Mouse (Mus musculus): Measurements from ENCODE around the gene Akain1. TPM values are rescaled to one million over a fixed set of nuclear protein-coding genes. Genes with fewer than 3 reads are reported as not detected.

Akain1 gene
- polyA plus RNA-seq, 1 experiment from 2014 or later = not detected

DNA sequence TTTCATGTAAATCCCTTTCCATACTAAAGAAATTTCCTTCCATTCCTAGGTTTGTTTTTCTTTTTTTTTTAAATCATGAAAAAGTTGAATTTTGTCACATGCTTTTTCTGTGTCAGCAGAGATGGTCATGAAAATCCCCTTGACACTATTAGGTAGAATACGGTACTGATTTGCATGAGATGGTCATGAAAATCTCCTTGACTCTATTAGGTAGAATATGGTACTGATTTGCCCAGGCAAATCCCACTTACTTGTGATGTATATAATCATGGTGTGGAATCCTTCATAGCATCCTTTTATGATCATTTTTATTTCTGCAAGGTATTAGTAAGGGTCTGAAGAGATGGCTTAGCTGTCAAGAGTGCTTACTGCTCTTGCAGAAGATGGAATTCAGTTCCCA is 17.5 kb upstream of the Akain1 start:
- H3K36me3 ChIP-seq (ENCODE audit: control insufficient read depth, insufficient read depth, low read length) = no peaks in the 10 kb centered on the region
- no peaks in the 10 kb centered on the region for H3K4me1 ChIP-seq (ENCODE audit: control insufficient read depth, insufficient read depth, low read length)
- no peak for ATAC-seq (ENCODE audit: insufficient number of reproducible peaks, insufficient read depth, low FRiP score, low read depth)
- WGBS = 0% methylated on average over 1 of the region's 1 CpGs
- no peak overlapping the region for H3K9ac ChIP-seq (replicated peaks; ENCODE audit: low read depth, low read length)
- H3K27ac ChIP-seq (ENCODE audit: low read length) = no peak overlapping the region
- H3K9me3 ChIP-seq (ENCODE audit: control insufficient read depth, low read depth, low read length) = no peaks in the 10 kb centered on the region
- H3K4me3 ChIP-seq (ENCODE audit: low read depth, low read length) = no peak overlapping the region
- no peaks in the 10 kb centered on the region for H3K27me3 ChIP-seq (ENCODE audit: control insufficient read depth, insufficient read depth, low read length)
- no peak overlapping the region for H3K4me2 ChIP-seq (replicated peaks; ENCODE audit: low read depth, low read length)

- no peak for ATAC-seq (ENCODE audit: insufficient number of reproducible peaks, insufficient read depth, low FRiP score, low read depth)
- 57% methylated on average over 5 of the region's 5 CpGs for WGBS
Measured at GRCm38 (mm10) chr17:69437836-69438235, 1.3 kb upstream of the Akain1 start.

GRCm38 (mm10) chr17:69438486-69438885 is 640 bp upstream of the Akain1 start:
- Histone ChIP-seq H3K4me3 (ENCODE audit: low read depth, low read length) (peak overlapping the region; percentile 21; the same call in 1 of the 2 replicates), H3K4me1 (ENCODE audit: control insufficient read depth, insufficient read depth, low read length) (0 out of 2 replicates have a peak, but pooled peaks cover 3% of the 10 kb centered on the region), H3K9ac (replicated peaks; ENCODE audit: low read depth, low read length) (no peak overlapping the region), H3K9me3 (ENCODE audit: control insufficient read depth, low read depth, low read length) (no peaks in the 10 kb centered on the region), H3K27me3 (ENCODE audit: control insufficient read depth, insufficient read depth, low read length) (peaks cover 11% of the 10 kb centered on the region), H3K36me3 (ENCODE audit: control insufficient read depth, insufficient read depth, low read length) (no peaks in the 10 kb centered on the region), H3K27ac (ENCODE audit: low read length) (no peak overlapping the region), H3K4me2 (replicated peaks; ENCODE audit: low read depth, low read length) (peak overlapping the region; percentile 44; the same call in 1 of the 2 replicates)
- 36% methylated on average over 14 of the region's 14 CpGs for WGBS
- no peak for ATAC-seq (ENCODE audit: insufficient number of reproducible peaks, insufficient read depth, low FRiP score, low read depth)

More at GRCm38 (mm10) chr17:69437836-69438235, 1.3 kb upstream of the Akain1 start:
- H3K4me3 ChIP-seq (ENCODE audit: low read depth, low read length) = no peak overlapping the region
- H3K36me3 ChIP-seq (ENCODE audit: control insufficient read depth, insufficient read depth, low read length) = no peaks in the 10 kb centered on the region
- H3K9me3 ChIP-seq (ENCODE audit: control insufficient read depth, low read depth, low read length) = no peaks in the 10 kb centered on the region
- peaks cover 11% of the 10 kb centered on the region for H3K27me3 ChIP-seq (ENCODE audit: control insufficient read depth, insufficient read depth, low read length)
- 0 out of 2 replicates have a peak, but pooled peaks cover 3% of the 10 kb centered on the region for H3K4me1 ChIP-seq (ENCODE audit: control insufficient read depth, insufficient read depth, low read length)
- H3K9ac ChIP-seq (replicated peaks; ENCODE audit: low read depth, low read length) = no peak overlapping the region
- H3K27ac ChIP-seq (ENCODE audit: low read length) = no peak overlapping the region
- no peak overlapping the region for H3K4me2 ChIP-seq (replicated peaks; ENCODE audit: low read depth, low read length)

GRCm38 (mm10) chr17:69439571-69440480 is 700 bp downstream of the Akain1 start:
- H3K27ac ChIP-seq (ENCODE audit: low read length) = no peak overlapping the region
- H3K4me1 ChIP-seq (ENCODE audit: control insufficient read depth, insufficient read depth, low read length) = 0 out of 2 replicates have a peak, but pooled peaks cover 3% of the 10 kb centered on the region
- WGBS = 2% methylated on average over 49 of the region's 52 CpGs
- peaks cover 11% of the 10 kb centered on the region for H3K27me3 ChIP-seq (ENCODE audit: control insufficient read depth, insufficient read depth, low read length)
- peak overlapping the region; percentile 21; the same call in 1 of the 2 replicates for H3K4me3 ChIP-seq (ENCODE audit: low read depth, low read length)
- peak; percentile 50; the same call in 1 of the 2 replicates for ATAC-seq (ENCODE audit: insufficient number of reproducible peaks, insufficient read depth, low FRiP score, low read depth)
- H3K9ac ChIP-seq (replicated peaks; ENCODE audit: low read depth, low read length) = no peak overlapping the region
- H3K36me3 ChIP-seq (ENCODE audit: control insufficient read depth, insufficient read depth, low read length) = no peaks in the 10 kb centered on the region
- peak overlapping the region; percentile 44 for H3K4me2 ChIP-seq (replicated peaks; ENCODE audit: low read depth, low read length)
- H3K9me3 ChIP-seq (ENCODE audit: control insufficient read depth, low read depth, low read length) = no peaks in the 10 kb centered on the region

DNA sequence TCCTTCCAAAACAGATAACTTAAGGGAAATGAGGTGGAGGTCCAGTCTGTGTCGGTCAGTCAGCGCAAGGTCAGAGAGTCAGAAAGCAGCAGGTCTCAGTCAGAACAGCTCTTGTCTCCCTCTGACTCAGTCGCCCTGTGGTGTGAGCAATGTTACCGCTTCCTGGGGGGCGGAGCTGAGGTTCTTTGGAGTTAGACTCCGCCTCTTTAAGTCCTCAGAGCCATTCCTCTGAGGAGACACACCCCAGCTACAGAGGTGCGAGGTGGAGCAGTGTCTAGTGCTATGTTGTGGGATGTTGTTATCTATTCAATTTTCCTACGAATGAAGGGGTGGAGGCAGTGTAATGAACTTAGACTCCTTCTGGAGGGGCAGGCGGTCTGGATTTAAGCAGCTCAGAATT is 1.9 kb downstream of the Akain1 start:
- no peak overlapping the region for H3K9ac ChIP-seq (replicated peaks; ENCODE audit: low read depth, low read length)
- 13% methylated on average over 9 of the region's 9 CpGs for WGBS
- no peak overlapping the region for H3K4me2 ChIP-seq (replicated peaks; ENCODE audit: low read depth, low read length)
- no peak for ATAC-seq (ENCODE audit: insufficient number of reproducible peaks, insufficient read depth, low FRiP score, low read depth)
- 0 out of 2 replicates have a peak, but pooled peaks cover 3% of the 10 kb centered on the region for H3K4me1 ChIP-seq (ENCODE audit: control insufficient read depth, insufficient read depth, low read length)
- H3K27me3 ChIP-seq (ENCODE audit: control insufficient read depth, insufficient read depth, low read length) = peaks cover 11% of the 10 kb centered on the region
- H3K9me3 ChIP-seq (ENCODE audit: control insufficient read depth, low read depth, low read length) = no peaks in the 10 kb centered on the region
- H3K27ac ChIP-seq (ENCODE audit: low read length) = no peak overlapping the region
- no peaks in the 10 kb centered on the region for H3K36me3 ChIP-seq (ENCODE audit: control insufficient read depth, insufficient read depth, low read length)
- H3K4me3 ChIP-seq (ENCODE audit: low read depth, low read length) = no peak overlapping the region

GRCm38 (mm10) chr17:69448679-69449078 is 9.6 kb downstream of the Akain1 start:
- Histone ChIP-seq H3K4me2 (replicated peaks; ENCODE audit: low read depth, low read length) (no peak overlapping the region), H3K9me3 (ENCODE audit: control insufficient read depth, low read depth, low read length) (no peaks in the 10 kb centered on the region), H3K27me3 (ENCODE audit: control insufficient read depth, insufficient read depth, low read length) (no peaks in the 10 kb centered on the region), H3K4me3 (ENCODE audit: low read depth, low read length) (no peak overlapping the region), H3K9ac (replicated peaks; ENCODE audit: low read depth, low read length) (no peak overlapping the region), H3K4me1 (ENCODE audit: control insufficient read depth, insufficient read depth, low read length) (no peaks in the 10 kb centered on the region), H3K27ac (ENCODE audit: low read length) (no peak overlapping the region), H3K36me3 (ENCODE audit: control insufficient read depth, insufficient read depth, low read length) (no peaks in the 10 kb centered on the region)
- no peak for ATAC-seq (ENCODE audit: insufficient number of reproducible peaks, insufficient read depth, low FRiP score, low read depth)

- Histone ChIP-seq H3K9me3 (ENCODE audit: control insufficient read depth, low read depth, low read length) (no peaks in the 10 kb centered on the region), H3K36me3 (ENCODE audit: control insufficient read depth, insufficient read depth, low read length) (no peaks in the 10 kb centered on the region), H3K4me3 (ENCODE audit: low read depth, low read length) (no peak overlapping the region), H3K4me2 (replicated peaks; ENCODE audit: low read depth, low read length) (no peak overlapping the region), H3K27ac (ENCODE audit: low read length) (no peak overlapping the region), H3K9ac (replicated peaks; ENCODE audit: low read depth, low read length) (no peak overlapping the region), H3K27me3 (ENCODE audit: control insufficient read depth, insufficient read depth, low read length) (no peaks in the 10 kb centered on the region), H3K4me1 (ENCODE audit: control insufficient read depth, insufficient read depth, low read length) (no peaks in the 10 kb centered on the region)
- no peak for ATAC-seq (ENCODE audit: insufficient number of reproducible peaks, insufficient read depth, low FRiP score, low read depth)
- 87% methylated on average over 7 of the region's 7 CpGs for WGBS
Measured at GRCm38 (mm10) chr17:69461680-69462079, 22.6 kb downstream of the Akain1 start.

GRCm38 (mm10) chr17:69463037-69463436 is 23.9 kb downstream of the Akain1 start:
- H3K27ac ChIP-seq (ENCODE audit: low read length) = no peak overlapping the region
- no peak overlapping the region for H3K4me3 ChIP-seq (ENCODE audit: low read depth, low read length)
- 78% methylated on average over 3 of the region's 3 CpGs for WGBS
- no peaks in the 10 kb centered on the region for H3K36me3 ChIP-seq (ENCODE audit: control insufficient read depth, insufficient read depth, low read length)
- H3K27me3 ChIP-seq (ENCODE audit: control insufficient read depth, insufficient read depth, low read length) = no peaks in the 10 kb centered on the region
- H3K9ac ChIP-seq (replicated peaks; ENCODE audit: low read depth, low read length) = no peak overlapping the region
- H3K9me3 ChIP-seq (ENCODE audit: control insufficient read depth, low read depth, low read length) = no peaks in the 10 kb centered on the region
- H3K4me2 ChIP-seq (replicated peaks; ENCODE audit: low read depth, low read length) = no peak overlapping the region
- no peaks in the 10 kb centered on the region for H3K4me1 ChIP-seq (ENCODE audit: control insufficient read depth, insufficient read depth, low read length)
- no peak for ATAC-seq (ENCODE audit: insufficient number of reproducible peaks, insufficient read depth, low FRiP score, low read depth)

Data from stomach, embryonic 14.5 days (tissue).